Mouse (Mus musculus) inflammation-experienced regulatory T-cells, adult 6 months (primary cell): ENCODE data around the gene Pknox2. TPM values are rescaled to one million over a fixed set of nuclear protein-coding genes. Genes with fewer than 3 reads are reported as not detected.

Experiments used
- ATAC-seq: one replicate; pipeline ENCODE4 v1.8.0; 2017
- polyA plus RNA-seq, 3 experiments: library from polyadenylated mRNA; unstranded; fragments of 100-300 nt; shearing (Covaris generic); gene quantifications; one replicate each; pipeline ENCODE4 v1.2.1; 2017

The Pknox2 gene
- polyA plus RNA-seq, 3 experiments from 2014 or later = not detected

DNA sequence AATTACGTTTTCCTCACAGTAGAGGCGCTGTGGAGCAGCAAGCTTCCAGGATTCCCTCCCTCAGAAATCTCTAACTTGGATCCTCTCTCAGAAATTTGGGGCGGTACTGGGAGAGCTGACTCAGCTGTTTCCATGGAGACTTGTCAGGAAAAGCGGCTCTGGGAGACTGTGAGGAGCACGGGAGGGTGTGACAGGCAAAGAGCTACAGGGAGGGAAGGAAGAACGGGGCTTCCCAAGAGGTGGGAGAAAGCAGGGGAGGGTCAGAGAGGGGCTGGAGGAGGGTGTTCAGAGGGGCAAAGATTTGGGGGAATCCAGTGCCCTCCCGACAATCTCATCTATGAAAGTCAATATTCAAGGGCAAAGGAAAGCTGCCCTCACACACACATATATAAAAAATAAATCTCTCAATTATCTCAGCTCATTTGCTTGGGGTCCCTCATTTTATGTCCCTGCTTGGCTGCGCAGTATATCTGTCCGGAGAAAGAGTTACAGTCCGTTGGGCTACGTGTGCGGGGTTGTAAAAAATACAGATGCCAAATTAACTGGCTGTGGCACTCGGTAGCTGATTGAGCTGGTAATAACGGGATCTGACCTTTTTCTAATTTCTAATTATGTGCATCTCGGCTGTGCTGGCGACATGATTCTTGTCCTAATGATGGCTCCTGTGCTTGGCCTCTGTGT is 213.3 kb downstream of the Pknox2 start:
- ATAC-seq = no peak

DNA sequence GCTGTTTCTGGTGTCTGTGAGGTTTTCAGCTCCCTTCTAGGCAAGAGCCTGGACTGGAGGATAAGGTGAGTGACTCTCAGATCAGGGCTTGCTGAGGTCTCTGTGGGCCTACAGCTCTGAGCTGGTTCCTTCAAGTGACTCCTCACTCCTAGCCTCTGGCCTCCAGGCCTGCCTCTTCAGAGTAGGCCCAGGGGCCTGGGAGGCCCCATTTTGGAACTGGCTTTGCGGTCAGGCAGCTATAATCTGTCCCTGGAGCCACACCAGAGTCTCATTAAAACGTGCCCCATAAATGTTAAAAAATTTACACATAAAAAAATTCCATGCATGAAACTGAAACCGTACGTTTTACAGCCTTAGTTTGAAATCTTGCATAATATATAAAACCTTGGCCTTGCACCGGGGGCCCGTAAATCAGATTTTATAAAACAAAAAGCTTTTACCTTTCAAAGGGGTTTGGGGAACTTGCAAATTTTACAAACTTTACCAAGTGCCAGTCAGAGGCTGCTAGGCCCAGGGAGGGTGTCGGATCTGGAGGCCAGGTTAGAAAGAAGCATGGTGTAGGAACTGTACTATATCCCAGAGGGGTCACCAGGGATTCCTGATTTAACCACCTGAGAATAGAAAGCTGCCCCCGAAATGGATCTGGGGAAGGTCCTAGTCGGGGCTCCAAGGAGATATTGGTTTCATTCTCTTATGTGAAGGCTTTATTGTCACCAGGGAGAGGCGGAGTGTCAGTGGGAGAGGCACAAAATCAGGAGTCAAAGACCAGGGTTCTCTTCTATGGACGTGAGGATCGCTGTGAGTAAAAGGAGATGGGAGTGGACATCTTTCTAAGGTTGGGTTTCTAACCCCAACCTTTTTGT is 214.0 kb downstream of the Pknox2 start:
- no peak for ATAC-seq

DNA sequence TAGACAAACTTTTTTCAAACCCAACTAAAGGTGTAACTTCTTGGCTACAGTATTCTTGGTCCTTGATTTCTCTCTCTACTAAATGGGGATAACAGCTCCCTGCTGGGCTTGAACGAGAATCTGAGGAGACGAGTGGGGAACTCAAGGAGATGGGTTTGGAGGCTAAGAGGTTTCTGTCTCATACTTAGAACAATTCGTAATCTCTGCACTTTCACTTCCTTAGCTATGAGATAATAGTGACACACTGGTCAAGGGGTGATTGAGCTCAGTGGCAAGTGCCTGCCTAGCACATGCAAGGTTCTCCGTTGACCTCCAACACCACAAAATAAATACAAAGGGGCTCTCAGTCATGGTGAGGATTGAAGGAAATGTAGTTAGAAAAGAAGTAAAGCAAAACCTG is 215.6 kb downstream of the Pknox2 start:
- ATAC-seq = no peak

DNA sequence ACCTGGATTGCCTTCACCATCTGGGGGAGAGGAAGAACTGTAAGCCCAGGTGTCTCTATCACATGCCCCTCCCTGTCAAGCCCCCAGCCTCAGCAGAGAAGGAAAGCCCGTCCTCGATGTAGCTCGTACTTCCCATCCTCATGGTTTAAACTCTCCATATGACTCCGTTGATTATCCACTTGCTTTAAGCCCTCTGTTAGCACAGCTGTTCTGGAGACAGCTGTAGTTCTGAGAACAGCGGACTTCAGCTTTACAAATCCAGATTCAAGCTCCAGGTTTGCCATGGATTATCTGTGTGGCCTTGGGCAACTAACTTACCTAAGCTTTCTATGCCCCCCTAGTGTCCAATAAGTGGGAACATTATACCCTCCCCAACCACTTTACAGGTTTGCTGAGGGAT is 223.5 kb downstream of the Pknox2 start:
- no peak for ATAC-seq

DNA sequence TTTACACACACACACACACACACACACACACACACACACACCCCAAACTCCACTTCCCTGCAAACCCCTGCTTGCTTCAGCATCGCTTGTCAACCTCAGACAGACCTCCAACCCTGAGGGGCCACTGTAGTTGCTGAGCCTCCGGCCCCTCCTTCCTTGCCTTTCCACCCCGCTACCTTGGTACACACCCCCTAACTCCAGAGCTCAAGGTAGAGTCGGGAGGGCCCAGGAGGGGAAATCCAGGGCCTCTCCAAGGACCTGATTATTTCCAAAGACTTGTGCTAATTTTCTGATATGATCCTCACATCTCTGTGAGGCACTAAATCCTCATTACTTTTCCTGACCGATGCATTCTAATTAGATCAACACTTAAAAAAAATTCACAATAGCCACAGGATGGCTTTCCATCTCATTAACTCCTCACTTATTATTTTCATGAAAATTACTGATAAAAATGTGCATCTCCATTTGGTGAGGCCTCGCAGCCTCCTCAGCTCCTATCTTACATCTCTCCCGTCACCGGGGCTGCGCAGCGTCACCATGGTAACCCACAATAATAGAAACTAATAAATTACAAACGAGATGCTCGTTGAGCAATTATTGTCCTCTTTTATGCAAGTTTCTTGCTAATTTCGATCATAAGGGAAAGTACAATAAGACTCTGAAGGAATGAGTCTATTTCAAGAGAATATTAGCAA is 225.3 kb downstream of the Pknox2 start:
- ATAC-seq = no peak

DNA sequence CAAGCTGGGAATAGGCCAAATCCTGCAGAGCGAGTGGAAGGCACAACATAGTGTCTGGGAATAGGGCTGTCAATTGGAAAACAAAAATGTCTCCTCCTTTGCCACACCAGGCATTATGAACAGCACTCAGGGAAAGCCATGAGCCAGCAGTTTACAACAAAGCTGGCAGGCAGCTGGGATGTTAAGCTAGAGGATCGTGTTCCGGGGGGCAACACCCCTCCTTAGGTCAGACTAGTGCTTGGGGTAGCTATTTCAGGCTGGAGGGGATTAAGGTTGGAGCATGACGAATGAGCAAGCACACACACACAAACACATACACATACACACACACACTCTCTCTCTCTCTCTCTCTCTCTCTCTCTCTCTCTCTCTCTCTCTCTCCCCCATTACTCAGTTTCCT is 227.7 kb downstream of the Pknox2 start:
- no peak for ATAC-seq

DNA sequence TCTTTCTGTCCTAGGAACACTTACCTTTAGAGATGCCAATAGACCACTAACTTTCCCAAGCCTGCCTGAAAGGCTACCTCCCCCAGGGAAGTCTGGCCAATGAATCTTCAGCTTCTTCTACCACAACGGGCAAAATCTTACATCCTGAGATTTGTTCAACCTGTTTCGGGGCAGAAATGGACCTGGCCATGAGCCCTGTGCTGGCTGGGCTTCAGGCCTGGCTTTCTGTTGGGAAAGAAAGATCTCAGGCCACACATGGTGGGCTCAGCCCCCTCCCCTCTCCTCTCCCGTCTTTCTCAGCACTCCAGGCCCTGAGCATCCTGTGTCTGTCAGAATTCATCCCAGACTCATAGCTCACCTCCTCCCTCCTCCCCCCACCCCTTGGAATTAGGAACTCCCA is 228.6 kb downstream of the Pknox2 start:
- no peak for ATAC-seq

DNA sequence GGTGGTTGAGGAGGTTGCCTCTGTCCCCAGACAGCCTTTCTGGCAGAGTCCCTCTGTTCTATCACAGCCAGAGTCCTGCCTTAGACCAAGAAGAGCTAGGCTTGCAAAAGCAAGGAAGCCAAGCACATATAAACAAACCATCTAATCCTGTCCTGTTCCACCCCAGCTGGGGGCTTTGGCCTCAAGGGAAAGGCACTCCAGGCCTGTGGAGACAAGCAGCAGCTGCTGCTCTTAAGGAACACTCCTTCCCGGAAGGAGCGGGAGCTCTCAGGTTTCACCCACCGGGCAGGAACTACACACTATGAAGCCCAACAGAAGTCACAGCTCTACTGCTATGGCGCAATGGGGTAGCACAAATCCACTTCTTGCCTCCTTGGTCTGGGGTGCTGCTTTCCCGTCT is 230.3 kb downstream of the Pknox2 start:
- ATAC-seq = no peak

DNA sequence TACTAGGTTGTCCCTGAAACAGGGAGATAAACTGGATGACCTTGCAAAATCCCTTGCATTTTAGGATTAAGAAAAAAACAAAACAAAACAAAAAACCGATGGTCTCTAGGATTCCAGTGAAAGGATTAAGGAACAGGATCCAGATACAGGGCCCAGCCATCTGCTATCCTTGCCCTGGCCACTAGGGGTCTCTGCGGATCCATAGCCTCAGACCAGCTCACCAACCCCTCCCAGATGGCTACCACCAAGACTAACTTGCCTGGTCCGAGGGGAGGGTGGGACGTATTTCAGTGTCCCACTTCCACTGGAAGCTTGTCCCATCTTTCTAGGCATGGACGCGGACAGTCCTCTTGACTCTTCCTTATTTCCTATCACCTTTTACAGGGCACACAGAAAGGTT is 230.8 kb downstream of the Pknox2 start:
- peak; percentile 32 for ATAC-seq

DNA sequence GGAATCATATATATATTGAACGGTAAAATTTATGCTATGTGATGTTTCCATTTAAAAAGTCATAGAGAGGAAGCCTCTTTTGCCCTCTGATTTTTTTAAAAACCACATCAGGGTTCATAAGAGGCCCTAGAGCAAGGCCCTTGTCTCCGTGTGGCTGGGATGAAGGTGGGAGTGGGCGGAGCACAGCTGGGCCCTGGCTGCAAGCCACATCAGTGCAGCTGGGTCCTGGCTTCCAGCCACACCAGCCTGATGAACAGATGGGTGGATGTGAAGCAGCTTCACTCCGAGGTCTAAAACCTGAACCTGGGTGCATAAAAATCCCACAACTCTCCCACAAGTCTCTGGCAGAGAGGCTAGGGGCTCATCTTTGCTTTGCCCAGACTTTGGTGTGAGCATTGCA is 241.8 kb downstream of the Pknox2 start:
- no peak for ATAC-seq

DNA sequence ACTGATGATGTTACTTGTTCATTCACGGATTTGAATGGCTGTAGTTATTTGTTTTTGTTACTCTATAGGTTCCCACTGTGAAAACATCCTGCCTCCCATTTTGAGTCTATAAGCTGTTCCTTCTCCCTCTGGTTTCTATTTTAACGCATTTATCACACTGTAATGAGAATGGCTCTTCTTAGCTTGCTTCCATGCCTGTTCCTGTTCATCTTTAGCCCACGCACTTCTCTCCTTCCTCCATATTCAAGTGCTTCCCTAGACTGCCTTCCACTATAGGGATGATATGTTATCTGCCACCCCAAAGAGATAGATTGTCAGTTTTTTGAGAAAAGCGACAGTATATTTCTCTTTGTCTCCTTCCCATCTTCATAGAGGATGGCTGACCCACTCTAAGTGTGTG is 246.7 kb downstream of the Pknox2 start:
- ATAC-seq = no peak

DNA sequence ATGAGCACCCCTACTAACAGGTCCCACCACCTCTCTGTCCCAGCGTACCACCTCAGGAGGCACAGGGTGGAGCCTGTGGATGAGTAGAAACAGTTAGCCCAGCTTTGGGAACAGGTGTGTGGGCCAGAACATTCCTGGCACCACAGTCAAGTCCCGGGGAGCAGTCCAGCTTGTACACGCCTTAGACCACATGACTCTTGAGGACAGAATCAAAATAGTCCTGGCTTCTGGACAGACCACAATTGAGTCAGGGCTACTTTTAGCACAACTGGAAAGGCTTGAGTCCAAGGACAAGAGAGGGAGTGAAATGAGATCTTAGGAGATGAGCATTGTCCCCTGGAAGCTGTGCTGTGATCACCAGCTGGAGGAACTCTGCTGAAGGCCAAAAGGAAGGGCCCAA is 248.6 kb downstream of the Pknox2 start:
- no peak for ATAC-seq

DNA sequence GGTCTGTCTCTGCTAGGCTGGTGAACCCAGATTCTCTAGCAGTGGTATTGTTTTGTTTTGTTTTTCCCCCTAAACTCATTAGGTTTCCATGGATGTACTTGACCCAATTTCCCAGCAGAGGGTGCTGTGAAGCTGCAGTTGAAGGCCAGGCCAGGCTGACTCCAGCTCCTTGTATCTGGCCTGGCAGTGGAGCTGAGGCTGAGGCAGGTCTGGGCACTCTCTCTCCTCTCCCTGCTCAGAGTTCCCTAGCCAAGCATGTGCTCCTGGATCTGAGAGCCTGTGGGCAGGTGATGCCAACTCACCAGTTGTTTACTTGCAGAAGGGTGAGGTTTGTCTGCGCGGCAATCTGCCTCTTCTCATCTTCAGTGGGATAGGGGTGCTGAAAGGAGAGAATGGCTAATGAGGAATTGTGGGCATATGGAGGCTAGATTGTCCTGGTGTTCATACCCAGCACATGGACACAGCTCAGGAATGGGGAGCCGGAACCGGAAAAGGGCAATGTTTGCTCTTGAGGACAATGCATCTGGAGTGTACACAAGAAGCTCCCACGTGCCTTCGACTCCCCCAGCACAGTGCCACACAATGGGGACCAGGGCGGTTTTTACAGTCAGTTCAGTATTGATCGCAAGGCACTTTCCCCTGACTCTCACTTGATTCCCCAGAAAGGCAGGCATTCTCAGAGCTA is 252.1 kb downstream of the Pknox2 start:
- ATAC-seq = no peak

DNA sequence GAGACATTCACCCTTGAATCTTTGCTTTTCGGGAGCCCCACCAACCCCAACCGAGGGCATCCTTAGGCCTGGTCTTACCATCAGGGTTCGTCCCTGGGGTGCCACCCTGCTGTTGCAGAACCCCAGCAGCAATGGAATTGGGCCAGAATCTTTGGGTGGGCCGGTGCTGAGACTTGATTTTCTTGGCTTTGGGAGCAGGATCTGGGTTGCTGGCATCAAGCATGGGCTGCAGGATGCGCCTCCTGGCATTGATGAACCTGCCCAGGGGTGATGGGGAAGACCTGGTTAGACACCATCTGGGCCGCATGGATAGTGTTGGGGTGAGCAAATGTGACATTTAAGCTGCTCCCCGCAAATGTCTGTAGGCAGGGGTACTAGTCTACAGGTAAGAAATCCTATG is 253.0 kb downstream of the Pknox2 start:
- ATAC-seq = no peak

DNA sequence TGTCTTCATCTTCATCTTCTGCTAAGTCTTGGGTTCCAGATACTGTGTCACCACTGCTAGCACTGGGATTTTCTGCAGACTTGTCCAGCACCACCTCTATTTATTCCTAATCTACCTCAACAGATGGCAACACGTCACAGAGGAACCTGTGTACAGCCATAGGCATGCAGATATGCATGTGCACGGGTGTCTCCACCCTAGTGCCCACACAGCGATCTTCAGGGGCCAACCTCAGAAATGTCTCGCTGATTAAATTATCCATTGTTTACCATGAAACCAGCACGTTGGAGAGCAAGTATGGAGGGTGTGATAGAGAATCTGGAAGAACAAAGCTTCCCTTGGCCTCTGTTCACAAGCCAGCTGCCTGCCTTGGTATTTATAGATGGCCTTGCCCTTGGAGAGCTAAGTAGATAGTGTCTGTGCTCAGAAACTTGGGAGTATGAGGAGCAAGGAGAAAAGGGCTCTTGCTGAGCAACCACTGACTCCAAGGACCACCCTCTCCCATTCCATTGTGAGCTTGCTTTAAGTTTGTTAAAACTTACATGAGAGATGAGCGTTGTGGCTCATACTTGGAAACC is 253.7 kb downstream of the Pknox2 start:
- no peak for ATAC-seq

DNA sequence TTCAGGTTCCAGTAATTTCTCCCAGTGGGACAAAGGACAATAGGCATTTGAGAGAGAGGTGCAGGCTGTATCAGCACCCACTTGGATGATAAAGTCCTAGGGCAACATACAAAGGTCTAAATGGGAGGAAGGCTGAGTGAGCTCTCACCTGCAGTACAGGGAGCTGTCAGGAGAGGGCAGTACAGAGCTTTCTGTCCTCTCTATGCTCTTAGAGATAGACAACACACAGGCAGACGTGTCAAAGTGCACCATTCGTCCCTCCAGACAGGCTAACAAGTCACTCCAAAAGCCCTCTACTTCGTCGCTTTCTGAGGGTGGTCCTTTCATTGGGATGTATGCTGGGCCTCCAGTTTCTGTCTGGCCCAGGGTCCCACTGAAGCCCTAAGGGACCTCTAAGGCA is 256.7 kb downstream of the Pknox2 start:
- no peak for ATAC-seq

DNA sequence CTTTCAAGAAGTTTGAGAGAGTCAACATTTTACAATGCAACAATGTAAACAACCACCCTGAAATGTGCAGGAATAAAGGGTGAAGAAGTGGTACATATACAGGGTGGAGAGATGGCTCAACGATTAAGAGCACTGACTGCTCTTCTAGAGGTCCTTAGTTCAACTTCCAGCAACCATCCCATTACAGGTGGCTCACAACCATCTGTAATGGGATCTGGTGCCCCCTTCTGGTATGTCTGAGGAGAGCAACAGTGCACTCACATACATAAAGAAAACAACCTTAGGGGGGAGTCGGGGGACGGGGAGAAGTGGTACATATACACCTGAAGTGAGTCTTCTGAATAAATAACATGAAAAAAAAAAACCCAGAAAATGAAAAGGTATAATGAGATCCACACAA is 262.0 kb downstream of the Pknox2 start:
- ATAC-seq = no peak

DNA sequence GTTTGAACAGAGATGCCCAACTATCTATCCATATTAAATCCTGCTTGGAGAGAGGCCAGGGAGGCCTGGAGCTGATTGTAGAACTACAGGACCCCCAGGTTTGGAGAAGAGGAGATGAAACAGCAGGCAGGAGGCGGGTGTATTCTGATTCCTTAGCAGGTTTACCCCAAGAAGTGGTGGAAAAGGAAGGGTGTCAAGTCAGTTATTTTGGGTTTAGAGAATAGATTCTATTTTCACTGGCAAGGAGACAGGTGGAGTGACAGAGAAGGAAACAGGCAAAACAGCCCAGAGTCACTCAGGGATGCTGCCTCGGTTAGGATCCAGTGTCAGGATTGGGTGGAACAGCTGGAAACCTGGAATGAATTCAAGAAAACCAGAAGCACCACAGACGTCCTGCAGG is 263.6 kb downstream of the Pknox2 start:
- no peak for ATAC-seq

DNA sequence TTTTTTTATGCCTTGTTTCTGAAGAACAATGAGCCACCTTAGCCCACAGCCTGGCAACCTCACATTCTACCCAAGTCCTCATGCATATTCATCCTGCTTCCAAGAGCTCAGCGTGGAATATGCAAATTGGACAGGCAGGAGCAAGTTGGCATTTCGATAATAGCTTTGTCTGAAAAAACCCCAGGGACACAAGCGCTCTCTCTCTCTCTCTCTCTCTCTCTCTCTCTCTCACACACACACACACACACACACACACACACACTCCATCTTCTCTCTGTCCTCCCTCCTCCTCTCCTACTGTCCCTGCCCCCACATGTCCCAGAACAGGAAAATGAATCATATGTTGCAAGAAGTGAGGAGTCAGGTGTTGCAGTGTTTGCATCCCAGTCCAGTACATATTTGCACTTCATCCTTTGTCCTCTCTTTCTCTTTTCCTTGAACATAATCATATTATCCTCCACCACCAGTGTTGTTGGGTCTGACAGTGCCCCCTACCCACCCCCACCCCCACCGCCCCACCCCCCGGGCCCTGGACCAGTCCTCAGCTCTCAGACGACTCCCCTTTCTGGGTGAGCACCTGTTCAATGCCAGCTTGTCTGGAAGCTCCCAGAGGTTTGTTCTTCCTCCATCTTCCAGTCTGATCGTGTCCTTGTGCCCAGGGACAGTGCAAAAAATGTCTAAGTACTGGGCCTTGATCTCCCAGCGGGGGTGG is 265.0 kb downstream of the Pknox2 start:
- ATAC-seq = no peak

DNA sequence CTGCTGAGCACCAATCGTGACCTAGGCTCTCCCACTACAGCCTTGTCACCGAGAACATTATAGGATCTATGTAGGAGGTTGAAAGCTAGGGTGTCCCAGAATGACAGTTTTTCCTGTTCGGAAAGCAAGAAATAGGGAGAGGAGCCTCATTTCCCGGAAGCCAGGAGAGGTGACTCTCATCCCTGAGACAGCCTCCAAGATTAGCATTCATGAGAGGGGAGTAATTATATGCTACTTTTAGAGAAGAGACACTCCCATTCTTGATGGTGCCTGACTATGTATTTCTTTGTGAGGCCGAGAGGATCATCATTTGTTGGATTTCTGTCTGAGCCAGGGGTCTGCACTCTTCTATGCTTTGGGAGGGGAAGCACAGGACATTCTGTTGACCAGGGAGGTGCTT is 265.6 kb downstream of the Pknox2 start:
- no peak for ATAC-seq

DNA sequence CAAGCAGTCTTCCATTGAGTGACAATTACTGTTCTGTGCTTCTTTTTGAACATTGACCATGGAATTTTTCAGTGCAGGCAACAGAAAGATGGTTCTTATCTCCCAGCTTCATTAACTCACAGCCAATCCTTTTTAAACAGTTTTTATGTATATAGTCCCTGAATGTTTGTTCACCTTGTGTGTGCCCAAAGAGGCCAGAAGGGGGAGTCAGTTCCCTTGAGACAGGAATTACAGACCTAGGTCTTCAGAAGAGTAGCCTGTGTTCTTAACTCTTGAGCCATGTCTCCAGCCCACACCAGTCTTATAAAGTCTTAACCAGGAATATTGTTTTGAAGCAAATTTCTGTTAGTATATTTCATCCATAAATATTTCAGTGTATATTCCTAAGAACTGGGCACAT is 270.4 kb downstream of the Pknox2 start:
- no peak for ATAC-seq

DNA sequence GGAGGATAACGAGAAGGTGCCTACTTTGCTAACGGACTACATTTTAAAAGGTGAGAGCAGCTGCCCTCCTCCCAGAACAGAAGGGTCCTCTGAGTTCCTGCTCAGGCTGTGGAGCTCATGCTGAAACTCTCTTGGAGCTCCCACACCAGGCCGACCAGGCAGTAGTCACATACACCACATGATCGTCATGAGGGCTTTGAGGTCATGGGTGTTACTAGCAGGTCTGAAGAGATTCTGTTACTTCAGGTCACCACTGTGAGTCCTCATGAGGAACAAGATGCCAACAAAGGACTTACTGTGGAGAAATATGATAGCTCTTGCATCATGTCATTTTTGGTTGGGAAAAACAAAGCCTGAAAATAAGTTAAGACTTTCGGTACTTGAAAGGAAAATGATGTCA is 270.9 kb downstream of the Pknox2 start:
- ATAC-seq = no peak
